Mouse (Mus musculus): ENCODE results near the gene Kif2a. TPM values are rescaled to one million over a fixed set of nuclear protein-coding genes. Genes with fewer than 3 reads are reported as not detected.
"Not testable (repeated sequence)": the region's sequence is repeated elsewhere in the genome, so short reads cannot be mapped to it uniquely, and the experiment has no call there.

The Kif2a gene
- polyA plus RNA-seq, 1 experiment from 2014 or later: 57.4 TPM

GRCm38 (mm10) chr13:106998671-106999070 lies 23.3 kb downstream of the Kif2a start:
- H3K9ac ChIP-seq (replicated peaks; ENCODE audit: low read depth, low read length): no peak overlapping the region
- ATAC-seq (ENCODE audit: low read depth): no peak
- no peak overlapping the region for H3K4me2 ChIP-seq (ENCODE audit: low read depth, low read length)
- H3K27ac ChIP-seq (ENCODE audit: low read depth, low read length): no peak overlapping the region
- H3K4me1 ChIP-seq (ENCODE audit: control insufficient read depth, insufficient read depth, low read length): no peaks in the 10 kb centered on the region
- no peaks in the 10 kb centered on the region for H3K27me3 ChIP-seq (ENCODE audit: control insufficient read depth, insufficient read depth, low read length)
- H3K9me3 ChIP-seq (ENCODE audit: control insufficient read depth, low read length): no peaks in the 10 kb centered on the region
- H3K36me3 ChIP-seq (ENCODE audit: control insufficient read depth, insufficient read depth, low read length): no peaks in the 10 kb centered on the region
- H3K4me3 ChIP-seq (ENCODE audit: low read depth, low read length): no peak overlapping the region
- WGBS: 89% methylated on average over 5 of the region's 5 CpGs

- H3K4me2 ChIP-seq (ENCODE audit: low read depth, low read length): no peak overlapping the region
- H3K9ac ChIP-seq (replicated peaks; ENCODE audit: low read depth, low read length): no peak overlapping the region
- WGBS: 85% methylated on average over 2 of the region's 2 CpGs
- H3K36me3 ChIP-seq (ENCODE audit: control insufficient read depth, insufficient read depth, low read length): peaks cover 4% of the 10 kb centered on the region; the same call in 1 of the 2 replicates
- no peaks in the 10 kb centered on the region for H3K9me3 ChIP-seq (ENCODE audit: control insufficient read depth, low read length)
- no peaks in the 10 kb centered on the region for H3K27me3 ChIP-seq (ENCODE audit: control insufficient read depth, insufficient read depth, low read length)
- H3K27ac ChIP-seq (ENCODE audit: low read depth, low read length): no peak overlapping the region
- H3K4me3 ChIP-seq (ENCODE audit: low read depth, low read length): no peak overlapping the region
- ATAC-seq (ENCODE audit: low read depth): no peak
- H3K4me1 ChIP-seq (ENCODE audit: control insufficient read depth, insufficient read depth, low read length): no peaks in the 10 kb centered on the region
Measured at GRCm38 (mm10) chr13:106998026-106998425, 23.9 kb downstream of the Kif2a start.

- not testable (repeated sequence) for ATAC-seq (ENCODE audit: low read depth); H3K9me3 ChIP-seq (ENCODE audit: control insufficient read depth, low read length); H3K4me1 ChIP-seq (ENCODE audit: control insufficient read depth, insufficient read depth, low read length); H3K9ac ChIP-seq (replicated peaks; ENCODE audit: low read depth, low read length); H3K36me3 ChIP-seq (ENCODE audit: control insufficient read depth, insufficient read depth, low read length); H3K27ac ChIP-seq (ENCODE audit: low read depth, low read length); H3K4me2 ChIP-seq (ENCODE audit: low read depth, low read length); H3K27me3 ChIP-seq (ENCODE audit: control insufficient read depth, insufficient read depth, low read length); H3K4me3 ChIP-seq (ENCODE audit: low read depth, low read length)
- WGBS: 98% methylated on average over 4 of the region's 4 CpGs
Measured at GRCm38 (mm10) chr13:106997557-106997956, 24.4 kb downstream of the Kif2a start.

GRCm38 (mm10) chr13:106996891-106997290 lies 25.0 kb downstream of the Kif2a start:
- Histone ChIP-seq H3K4me1 (ENCODE audit: control insufficient read depth, insufficient read depth, low read length) (no peaks in the 10 kb centered on the region), H3K9ac (replicated peaks; ENCODE audit: low read depth, low read length) (no peak overlapping the region), H3K4me3 (ENCODE audit: low read depth, low read length) (no peak overlapping the region), H3K27ac (ENCODE audit: low read depth, low read length) (no peak overlapping the region), H3K9me3 (ENCODE audit: control insufficient read depth, low read length) (no peaks in the 10 kb centered on the region), H3K36me3 (ENCODE audit: control insufficient read depth, insufficient read depth, low read length) (peaks cover 10% of the 10 kb centered on the region; the same call in 1 of the 2 replicates), H3K27me3 (ENCODE audit: control insufficient read depth, insufficient read depth, low read length) (no peaks in the 10 kb centered on the region), H3K4me2 (ENCODE audit: low read depth, low read length) (no peak overlapping the region)
- WGBS: 86% methylated on average over 2 of the region's 2 CpGs
- ATAC-seq (ENCODE audit: low read depth): no peak

- ATAC-seq (ENCODE audit: low read depth): no peak
- 97% methylated on average over 4 of the region's 4 CpGs for WGBS
Measured at GRCm38 (mm10) chr13:106961496-106961895, 60.4 kb downstream of the Kif2a start.

GRCm38 (mm10) chr13:106960557-106960956 lies 61.4 kb downstream of the Kif2a start:
- no peak for ATAC-seq (ENCODE audit: low read depth)
- no peaks in the 10 kb centered on the region for H3K4me1 ChIP-seq (ENCODE audit: control insufficient read depth, insufficient read depth, low read length)
- no peaks in the 10 kb centered on the region for H3K27me3 ChIP-seq (ENCODE audit: control insufficient read depth, insufficient read depth, low read length)
- no peak overlapping the region for H3K4me2 ChIP-seq (ENCODE audit: low read depth, low read length)
- H3K27ac ChIP-seq (ENCODE audit: low read depth, low read length): no peak overlapping the region
- WGBS: 93% methylated on average over 3 of the region's 3 CpGs
- H3K36me3 ChIP-seq (ENCODE audit: control insufficient read depth, insufficient read depth, low read length): peaks cover 44% of the 10 kb centered on the region
- no peak overlapping the region for H3K9ac ChIP-seq (replicated peaks; ENCODE audit: low read depth, low read length)
- H3K9me3 ChIP-seq (ENCODE audit: control insufficient read depth, low read length): no peaks in the 10 kb centered on the region
- H3K4me3 ChIP-seq (ENCODE audit: low read depth, low read length): no peak overlapping the region

More at GRCm38 (mm10) chr13:106961496-106961895, 60.4 kb downstream of the Kif2a start:
- no peaks in the 10 kb centered on the region for H3K27me3 ChIP-seq (ENCODE audit: control insufficient read depth, insufficient read depth, low read length)
- H3K4me3 ChIP-seq (ENCODE audit: low read depth, low read length): no peak overlapping the region
- H3K36me3 ChIP-seq (ENCODE audit: control insufficient read depth, insufficient read depth, low read length): peaks cover 38% of the 10 kb centered on the region
- H3K27ac ChIP-seq (ENCODE audit: low read depth, low read length): no peak overlapping the region
- no peak overlapping the region for H3K4me2 ChIP-seq (ENCODE audit: low read depth, low read length)
- no peaks in the 10 kb centered on the region for H3K9me3 ChIP-seq (ENCODE audit: control insufficient read depth, low read length)
- H3K9ac ChIP-seq (replicated peaks; ENCODE audit: low read depth, low read length): no peak overlapping the region
- H3K4me1 ChIP-seq (ENCODE audit: control insufficient read depth, insufficient read depth, low read length): no peaks in the 10 kb centered on the region

GRCm38 (mm10) chr13:106958286-106958685 lies 63.6 kb downstream of the Kif2a start:
- WGBS: 90% methylated on average over 3 of the region's 3 CpGs
- Histone ChIP-seq H3K36me3 (ENCODE audit: control insufficient read depth, insufficient read depth, low read length) (peaks cover 41% of the 10 kb centered on the region), H3K27me3 (ENCODE audit: control insufficient read depth, insufficient read depth, low read length) (no peaks in the 10 kb centered on the region)

GRCm38 (mm10) chr13:106957554-106957953 lies 64.4 kb downstream of the Kif2a start:
- peaks cover 42% of the 10 kb centered on the region for H3K36me3 ChIP-seq (ENCODE audit: control insufficient read depth, insufficient read depth, low read length)
- ATAC-seq (ENCODE audit: low read depth): no peak

More at GRCm38 (mm10) chr13:106958286-106958685, 63.6 kb downstream of the Kif2a start:
- Histone ChIP-seq H3K4me3 (ENCODE audit: low read depth, low read length) (no peak overlapping the region), H3K9ac (replicated peaks; ENCODE audit: low read depth, low read length) (no peak overlapping the region), H3K4me1 (ENCODE audit: control insufficient read depth, insufficient read depth, low read length) (no peaks in the 10 kb centered on the region), H3K4me2 (ENCODE audit: low read depth, low read length) (no peak overlapping the region), H3K9me3 (ENCODE audit: control insufficient read depth, low read length) (no peaks in the 10 kb centered on the region), H3K27ac (ENCODE audit: low read depth, low read length) (no peak overlapping the region)
- no peak for ATAC-seq (ENCODE audit: low read depth)

GRCm38 (mm10) chr13:106954880-106955279 lies 67.0 kb downstream of the Kif2a start:
- Histone ChIP-seq H3K27ac (ENCODE audit: low read depth, low read length) (no peak overlapping the region), H3K9ac (replicated peaks; ENCODE audit: low read depth, low read length) (no peak overlapping the region), H3K36me3 (ENCODE audit: control insufficient read depth, insufficient read depth, low read length) (peaks cover 37% of the 10 kb centered on the region), H3K4me3 (ENCODE audit: low read depth, low read length) (no peak overlapping the region), H3K27me3 (ENCODE audit: control insufficient read depth, insufficient read depth, low read length) (no peaks in the 10 kb centered on the region), H3K4me1 (ENCODE audit: control insufficient read depth, insufficient read depth, low read length) (no peaks in the 10 kb centered on the region), H3K4me2 (ENCODE audit: low read depth, low read length) (no peak overlapping the region), H3K9me3 (ENCODE audit: control insufficient read depth, low read length) (no peaks in the 10 kb centered on the region)
- ATAC-seq (ENCODE audit: low read depth): no peak
- WGBS: 92% methylated on average over 3 of the region's 3 CpGs

More at GRCm38 (mm10) chr13:106957554-106957953, 64.4 kb downstream of the Kif2a start:
- H3K9me3 ChIP-seq (ENCODE audit: control insufficient read depth, low read length): no peaks in the 10 kb centered on the region
- H3K4me3 ChIP-seq (ENCODE audit: low read depth, low read length): no peak overlapping the region
- H3K9ac ChIP-seq (replicated peaks; ENCODE audit: low read depth, low read length): no peak overlapping the region
- no peaks in the 10 kb centered on the region for H3K4me1 ChIP-seq (ENCODE audit: control insufficient read depth, insufficient read depth, low read length)
- WGBS: 88% methylated on average over 4 of the region's 4 CpGs
- H3K27me3 ChIP-seq (ENCODE audit: control insufficient read depth, insufficient read depth, low read length): no peaks in the 10 kb centered on the region
- H3K4me2 ChIP-seq (ENCODE audit: low read depth, low read length): no peak overlapping the region
- no peak overlapping the region for H3K27ac ChIP-seq (ENCODE audit: low read depth, low read length)
